In genomic region chr9:107232140-107232539, GRCm38 (mm10) we compare ENCODE assay signal across 8 mouse cellular contexts. TPM values are rescaled to one million over a fixed set of nuclear protein-coding genes. Genes with fewer than 3 reads are reported as not detected.
DNase-seq lines count a peak whose midpoint lies in the region; ATAC-seq lines count a peak whose summit lies in the region.

No protein-coding gene starts in this region.

- no peak overlapping the region; the same call in 1 of the 2 replicates for H3K27ac ChIP-seq in neural tube, embryonic 11.5 days (ENCODE audit: low read depth, low read length)
- no peak overlapping the region for H3K27ac ChIP-seq in liver, embryonic 12.5 days

- peak overlapping the region; percentile 64 for H3K9ac ChIP-seq in neural tube, embryonic 11.5 days (ENCODE audit: low read length)
- no peak overlapping the region for H3K9ac ChIP-seq in liver, embryonic 12.5 days

- H3K36me3 ChIP-seq in neural tube, embryonic 11.5 days (ENCODE audit: control insufficient read depth, insufficient read depth, low read length): no peaks in the 10 kb centered on the region
- no peaks in the 10 kb centered on the region for H3K36me3 ChIP-seq in liver, embryonic 12.5 days

- peak; percentile 7; the same call in 1 of the 2 replicates for ATAC-seq in frontal cortex, adult (ENCODE audit: low TSS enrichment)
- ATAC-seq in neural tube, embryonic 11.5 days (ENCODE audit: insufficient read depth, low FRiP score, low TSS enrichment): peak; percentile 18; the same call in 1 of the 2 replicates
- no peak for ATAC-seq in liver, embryonic 12.5 days

- no peaks in the 10 kb centered on the region for H3K4me1 ChIP-seq in neural tube, embryonic 11.5 days (ENCODE audit: control insufficient read depth, insufficient read depth, low read length)
- H3K4me1 ChIP-seq in liver, embryonic 12.5 days: peaks cover 11% of the 10 kb centered on the region

- peak overlapping the region; percentile 95 for H3K4me2 ChIP-seq in neural tube, embryonic 11.5 days (ENCODE audit: low read depth)
- peak overlapping the region; percentile 82 for H3K4me2 ChIP-seq in liver, embryonic 12.5 days

- peaks cover 49% of the 10 kb centered on the region for H3K27me3 ChIP-seq in neural tube, embryonic 11.5 days (ENCODE audit: control insufficient read depth, insufficient read depth, low read length)
- peaks cover 86% of the 10 kb centered on the region for H3K27me3 ChIP-seq in liver, embryonic 12.5 days (replicated peaks)

- no peaks in the 10 kb centered on the region for H3K9me3 ChIP-seq in neural tube, embryonic 11.5 days (ENCODE audit: control insufficient read depth, low read length)
- no peaks in the 10 kb centered on the region for H3K9me3 ChIP-seq in liver, embryonic 12.5 days (replicated peaks)

- no peak for DNase-seq in frontal cortex, postnatal 36 days (ENCODE audit: low spot score in 2 of 2)
- DNase-seq in neural tube, embryonic 11.5 days (ENCODE audit: low spot score): no peak
- DNase-seq in neural tube, embryonic 10.5 days (ENCODE audit: extremely low spot score, low spot score): no peak
- no peak for DNase-seq in thymus, postnatal 0 days (ENCODE audit: low spot score)
- no peak for DNase-seq in thymus, postnatal 4 days
- DNase-seq in cerebellum, adult 8-10 months: no peak

- 24% methylated on average over 9 of the region's 9 CpGs for WGBS in neural tube, embryonic 11.5 days
- WGBS in liver, embryonic 12.5 days (ENCODE audit: insufficient replicate concordance): 25% methylated on average over 9 of the region's 9 CpGs

- peak overlapping the region; percentile 72 for H3K4me3 ChIP-seq in neural tube, embryonic 11.5 days (ENCODE audit: low read depth, low read length)
- peak overlapping the region; percentile 56 for H3K4me3 ChIP-seq in liver, embryonic 12.5 days

RNA-seq across cellular contexts. Expression of gene Dock3, which starts 0.4 kb away (rescaled TPM):
- polyA plus RNA-seq in neural tube, embryonic 11.5 days (2014; fragmentation: Nextera tagmentation; extraction: Ambion mirVana): 5.5 and 5.8 TPM in 2 replicates
- polyA plus RNA-seq in liver, embryonic 12.5 days (2016; fragmentation: Nextera tagmentation; extraction: Ambion mirVana): 0.12 and 0.18 TPM in 2 replicates
- polyA plus RNA-seq in thymus, postnatal 0 days (2015; fragmentation: Nextera tagmentation; extraction: Ambion mirVana): 0.01 and 0.27 TPM in 2 replicates

RNA-seq across cellular contexts. Expression of gene Mapkapk3, which starts 57.5 kb away (rescaled TPM):
- 3.6 and 4.8 TPM in 2 replicates for polyA plus RNA-seq in neural tube, embryonic 11.5 days (2014; fragmentation: Nextera tagmentation; extraction: Ambion mirVana)
- polyA plus RNA-seq in liver, embryonic 12.5 days (2016; fragmentation: Nextera tagmentation; extraction: Ambion mirVana): 12.5 and 13.2 TPM in 2 replicates
- polyA plus RNA-seq in thymus, postnatal 0 days (2015; fragmentation: Nextera tagmentation; extraction: Ambion mirVana): 21.9 and 22.5 TPM in 2 replicates
